Mouse (Mus musculus): Measurements from ENCODE around the gene Rasa4. TPM values are rescaled to one million over a fixed set of nuclear protein-coding genes. Genes with fewer than 3 reads are reported as not detected.

The Rasa4 gene
- polyA plus RNA-seq (2014; fragmentation: Nextera tagmentation; extraction: Ambion mirVana) = 0.39 and 0.96 TPM in 2 replicates

DNA sequence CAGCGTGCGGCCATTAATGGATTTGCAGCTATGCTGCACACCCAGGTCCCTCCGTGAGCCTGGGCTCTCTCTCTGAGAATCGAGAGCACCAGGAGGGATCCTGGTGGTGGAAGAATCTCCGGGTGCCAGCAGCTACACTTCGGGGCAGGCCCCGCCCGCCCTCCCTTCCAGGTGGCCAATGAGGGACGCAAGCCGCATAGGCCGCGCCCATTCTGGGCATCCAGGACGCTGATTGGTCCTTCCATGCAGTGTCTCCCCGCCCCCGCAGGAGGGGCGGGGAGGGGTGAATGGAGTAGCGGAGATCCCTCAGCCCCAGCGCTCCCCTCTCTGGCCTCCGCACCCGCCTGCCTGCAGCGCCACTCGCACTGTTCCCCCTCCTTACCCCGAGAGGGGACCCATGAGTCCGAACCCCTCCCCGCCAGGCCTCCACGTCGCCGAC, at the start of gene Rasa4:
Rasa4 (plus strand) TSS at position 248 of the 439 bp plus-strand sequence.
- Histone ChIP-seq H3K9ac (ENCODE audit: low read depth, low read length) (peak within 1 kb of the TSS; percentile 58; the same call in 1 of the 2 replicates), H3K4me1 (ENCODE audit: control insufficient read depth, insufficient read depth, low read length) (peaks cover 11% of the 10 kb centered on the region), H3K27ac (ENCODE audit: low read depth, low read length) (no peak within 1 kb of the TSS), H3K4me2 (peak within 1 kb of the TSS; percentile 97), H3K9me3 (replicated peaks; ENCODE audit: control insufficient read depth, low read length) (no peaks in the 10 kb centered on the region), H3K27me3 (ENCODE audit: control insufficient read depth, insufficient read depth, low read length) (peaks cover 32% of the 10 kb centered on the region), H3K36me3 (ENCODE audit: control insufficient read depth, insufficient read depth, low read length) (no peaks in the 10 kb centered on the region), H3K4me3 (ENCODE audit: low read depth, low read length) (peak within 1 kb of the TSS; percentile 52)
- ATAC-seq (replicated peaks; ENCODE audit: insufficient number of reproducible peaks, low FRiP score, low TSS enrichment) = peak; percentile 90
- WGBS (ENCODE audit: insufficient replicate concordance) = under 1% methylated on average over 28 of the region's 28 CpGs

DNA sequence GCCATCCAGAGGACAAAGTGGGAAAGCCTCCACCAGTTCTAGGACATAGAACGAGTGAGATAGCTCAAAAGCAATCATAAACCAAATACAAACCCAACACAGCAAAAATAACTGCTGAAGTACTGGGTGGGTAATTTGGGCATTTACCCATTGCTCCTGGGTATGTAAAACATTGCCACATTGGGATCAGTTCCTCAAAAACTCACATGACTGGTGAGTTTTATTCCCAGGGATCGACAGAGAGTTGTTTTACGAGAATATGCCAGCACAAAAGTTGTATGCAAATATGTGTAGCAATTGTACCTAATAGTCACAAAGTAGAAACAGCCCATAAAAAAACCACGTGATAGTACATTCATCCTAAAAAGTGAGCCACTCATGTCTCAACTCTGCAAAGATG, 48.8 kb upstream of the Rasa4 start:
- no peak for ATAC-seq (replicated peaks; ENCODE audit: insufficient number of reproducible peaks, low FRiP score, low TSS enrichment)
- peaks cover 10% of the 10 kb centered on the region; the same call in 1 of the 2 replicates for H3K36me3 ChIP-seq (ENCODE audit: control insufficient read depth, insufficient read depth, low read length)
- H3K4me3 ChIP-seq (ENCODE audit: low read depth, low read length) = no peak overlapping the region
- H3K4me1 ChIP-seq (ENCODE audit: control insufficient read depth, insufficient read depth, low read length) = 0 out of 2 replicates have a peak, but pooled peaks cover 6% of the 10 kb centered on the region
- no peaks in the 10 kb centered on the region for H3K27me3 ChIP-seq (ENCODE audit: control insufficient read depth, insufficient read depth, low read length)
- WGBS (ENCODE audit: insufficient replicate concordance) = 74% methylated on average over 4 of the region's 4 CpGs
- no peak overlapping the region for H3K4me2 ChIP-seq
- no peak overlapping the region for H3K27ac ChIP-seq (ENCODE audit: low read depth, low read length)
- no peaks in the 10 kb centered on the region for H3K9me3 ChIP-seq (replicated peaks; ENCODE audit: control insufficient read depth, low read length)
- H3K9ac ChIP-seq (ENCODE audit: low read depth, low read length) = no peak overlapping the region

DNA sequence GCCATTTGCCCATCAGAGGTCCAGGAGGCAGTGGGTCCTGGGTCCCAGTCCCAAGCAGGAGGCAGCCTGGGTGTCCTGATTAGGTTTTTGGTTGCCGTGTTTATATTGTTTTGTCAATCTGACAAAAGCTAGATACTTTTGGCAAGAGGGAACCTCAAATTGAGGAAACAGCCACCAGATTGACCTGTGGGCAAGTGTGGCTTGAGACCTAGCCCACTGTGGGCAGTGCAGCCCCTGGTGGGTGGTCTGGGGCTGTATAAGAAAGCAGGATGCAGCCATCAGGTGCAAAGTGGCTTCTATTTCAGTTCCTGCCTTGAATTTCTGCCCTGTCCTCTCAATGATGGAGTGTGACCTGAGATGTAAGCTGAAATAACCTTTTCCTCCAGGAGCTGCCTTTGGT, 48.4 kb upstream of the Rasa4 start:
- Histone ChIP-seq H3K4me3 (ENCODE audit: low read depth, low read length) (no peak overlapping the region), H3K9ac (ENCODE audit: low read depth, low read length) (no peak overlapping the region), H3K27ac (ENCODE audit: low read depth, low read length) (no peak overlapping the region), H3K27me3 (ENCODE audit: control insufficient read depth, insufficient read depth, low read length) (no peaks in the 10 kb centered on the region), H3K4me2 (no peak overlapping the region), H3K36me3 (ENCODE audit: control insufficient read depth, insufficient read depth, low read length) (peaks cover 10% of the 10 kb centered on the region; the same call in 1 of the 2 replicates), H3K9me3 (replicated peaks; ENCODE audit: control insufficient read depth, low read length) (no peaks in the 10 kb centered on the region), H3K4me1 (ENCODE audit: control insufficient read depth, insufficient read depth, low read length) (0 out of 2 replicates have a peak, but pooled peaks cover 8% of the 10 kb centered on the region)
- 70% methylated on average over 1 of the region's 1 CpGs for WGBS (ENCODE audit: insufficient replicate concordance)
- ATAC-seq (replicated peaks; ENCODE audit: insufficient number of reproducible peaks, low FRiP score, low TSS enrichment) = no peak

DNA sequence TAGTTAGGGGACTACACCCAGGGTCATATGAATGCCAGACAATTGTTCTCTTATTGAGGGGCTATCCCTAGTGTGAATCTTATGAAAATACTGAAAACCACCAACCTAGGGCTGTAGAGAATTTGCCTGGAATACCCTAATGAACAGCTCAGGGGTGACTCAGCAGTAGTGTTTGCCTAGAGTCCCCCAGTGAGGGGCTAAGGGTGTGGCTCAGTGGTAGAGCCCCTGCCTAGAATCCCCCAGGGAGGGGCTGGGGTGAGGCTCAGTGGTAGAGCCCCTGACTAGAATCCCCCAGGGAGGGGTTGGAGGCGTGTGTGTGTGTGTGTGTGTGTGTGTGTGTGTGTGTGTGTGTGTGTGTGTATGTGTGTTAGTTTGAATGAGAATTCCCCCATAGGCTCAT, 47.0 kb upstream of the Rasa4 start:
- no peak for ATAC-seq (replicated peaks; ENCODE audit: insufficient number of reproducible peaks, low FRiP score, low TSS enrichment)

DNA sequence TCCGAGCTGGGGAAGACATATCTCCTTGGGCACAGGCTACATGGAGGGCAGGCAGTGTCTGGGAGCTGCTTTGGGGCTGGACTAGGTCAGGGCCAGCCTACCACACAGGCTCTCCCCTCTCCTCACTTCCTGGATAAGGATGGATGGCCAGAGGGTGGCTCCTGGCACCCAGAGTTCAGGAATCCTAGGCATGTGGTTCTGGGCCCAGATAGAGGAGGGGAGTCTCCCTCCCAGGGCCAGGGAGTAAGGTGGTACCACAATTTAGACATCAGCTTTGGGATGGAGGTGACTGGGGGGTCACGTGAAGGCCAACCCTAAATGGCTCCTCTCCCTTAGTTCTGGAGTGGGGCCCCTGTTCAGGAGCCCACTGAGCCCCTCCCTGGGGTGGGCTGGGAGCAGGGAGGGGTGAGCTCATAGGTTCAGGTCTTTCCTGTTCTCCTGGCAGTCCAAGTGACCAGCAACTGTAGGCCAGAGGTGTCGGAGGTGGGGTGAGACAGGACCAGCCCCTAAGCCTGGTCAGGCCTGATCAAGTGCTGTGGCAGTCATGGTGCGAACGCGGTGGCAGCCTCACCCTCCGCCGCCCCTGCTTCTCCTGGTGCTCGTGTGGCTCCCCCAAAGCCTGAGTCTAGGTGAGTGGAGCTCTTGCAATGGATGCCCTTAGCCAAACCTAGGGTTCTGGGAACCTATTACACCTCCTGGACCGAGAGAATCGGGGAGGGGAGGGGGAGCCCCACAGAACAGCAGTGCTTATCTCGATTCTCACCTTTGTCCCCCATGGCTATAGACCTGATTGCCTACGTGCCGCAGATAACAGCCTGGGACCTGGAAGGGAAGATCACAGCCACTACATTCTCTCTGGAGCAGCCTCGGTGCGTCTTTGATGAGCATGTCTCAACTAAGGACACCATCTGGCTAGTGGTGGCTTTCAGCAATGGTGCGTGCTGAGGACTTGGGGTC, 45.2 kb upstream of the Rasa4 start, which contains the start of gene Upk3b:
Upk3b (plus strand) TSS at position 239 of the 957 bp plus-strand sequence.
- peak; percentile 63; the same call in 1 of the 2 replicates for ATAC-seq (replicated peaks; ENCODE audit: insufficient number of reproducible peaks, low FRiP score, low TSS enrichment)
- H3K27ac ChIP-seq (ENCODE audit: low read depth, low read length) = peak within 1 kb of the TSS; percentile 71

More for the DNA sequence above, 47.0 kb upstream of the Rasa4 start:
- no peak overlapping the region for H3K27ac ChIP-seq (ENCODE audit: low read depth, low read length)
- no peaks in the 10 kb centered on the region for H3K36me3 ChIP-seq (ENCODE audit: control insufficient read depth, insufficient read depth, low read length)
- H3K4me2 ChIP-seq = no peak overlapping the region
- no peaks in the 10 kb centered on the region for H3K27me3 ChIP-seq (ENCODE audit: control insufficient read depth, insufficient read depth, low read length)
- no peaks in the 10 kb centered on the region for H3K9me3 ChIP-seq (replicated peaks; ENCODE audit: control insufficient read depth, low read length)
- no peak overlapping the region for H3K9ac ChIP-seq (ENCODE audit: low read depth, low read length)
- H3K4me3 ChIP-seq (ENCODE audit: low read depth, low read length) = no peak overlapping the region
- H3K4me1 ChIP-seq (ENCODE audit: control insufficient read depth, insufficient read depth, low read length) = 0 out of 2 replicates have a peak, but pooled peaks cover 8% of the 10 kb centered on the region
- 89% methylated on average over 1 of the region's 1 CpGs for WGBS (ENCODE audit: insufficient replicate concordance)

DNA sequence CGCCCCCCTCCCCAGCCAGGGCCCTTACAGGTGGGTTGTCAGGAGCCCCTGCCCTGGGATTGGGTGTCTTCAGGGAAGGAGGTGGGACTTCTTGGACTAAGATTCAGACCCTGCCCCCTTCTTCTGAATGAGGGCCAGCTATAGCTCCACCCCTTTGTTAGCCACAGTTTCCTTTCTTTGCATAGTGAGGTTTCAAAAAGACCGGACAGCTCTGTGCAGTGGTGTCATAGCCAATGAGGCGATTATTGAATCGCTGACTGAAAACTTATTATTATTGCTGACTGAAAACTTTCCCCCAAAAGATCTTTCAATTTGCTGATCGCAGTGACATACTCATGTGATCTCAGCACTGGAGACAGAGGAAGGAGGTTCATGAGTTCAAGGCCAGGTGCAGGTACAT, 43.5 kb upstream of the Rasa4 start:
- Histone ChIP-seq H3K4me3 (ENCODE audit: low read depth, low read length) (peak overlapping the region; percentile 27), H3K9ac (ENCODE audit: low read depth, low read length) (no peak overlapping the region), H3K27me3 (ENCODE audit: control insufficient read depth, insufficient read depth, low read length) (no peaks in the 10 kb centered on the region), H3K27ac (ENCODE audit: low read depth, low read length) (no peak overlapping the region), H3K4me2 (peak overlapping the region; percentile 49), H3K36me3 (ENCODE audit: control insufficient read depth, insufficient read depth, low read length) (no peaks in the 10 kb centered on the region), H3K4me1 (ENCODE audit: control insufficient read depth, insufficient read depth, low read length) (0 out of 2 replicates have a peak, but pooled peaks cover 8% of the 10 kb centered on the region), H3K9me3 (replicated peaks; ENCODE audit: control insufficient read depth, low read length) (no peaks in the 10 kb centered on the region)
- ATAC-seq (replicated peaks; ENCODE audit: insufficient number of reproducible peaks, low FRiP score, low TSS enrichment) = 0 out of 2 replicates have a peak, but pooled peaks have one; percentile 9
- WGBS (ENCODE audit: insufficient replicate concordance) = 43% methylated on average over 5 of the region's 5 CpGs

More for the DNA sequence above, 45.2 kb upstream of the Rasa4 start, which contains the start of gene Upk3b:
- Histone ChIP-seq H3K36me3 (ENCODE audit: control insufficient read depth, insufficient read depth, low read length) (no peaks in the 10 kb centered on the region), H3K9me3 (replicated peaks; ENCODE audit: control insufficient read depth, low read length) (no peaks in the 10 kb centered on the region), H3K9ac (ENCODE audit: low read depth, low read length) (0 out of 2 replicates have a peak within 1 kb of the TSS, but pooled peaks have one; percentile 39), H3K27me3 (ENCODE audit: control insufficient read depth, insufficient read depth, low read length) (no peaks in the 10 kb centered on the region), H3K4me3 (ENCODE audit: low read depth, low read length) (peak within 1 kb of the TSS; percentile 27), H3K4me1 (ENCODE audit: control insufficient read depth, insufficient read depth, low read length) (0 out of 2 replicates have a peak, but pooled peaks cover 8% of the 10 kb centered on the region), H3K4me2 (peak within 1 kb of the TSS; percentile 49)
- WGBS (ENCODE audit: insufficient replicate concordance) = 40% methylated on average over 17 of the region's 17 CpGs

DNA sequence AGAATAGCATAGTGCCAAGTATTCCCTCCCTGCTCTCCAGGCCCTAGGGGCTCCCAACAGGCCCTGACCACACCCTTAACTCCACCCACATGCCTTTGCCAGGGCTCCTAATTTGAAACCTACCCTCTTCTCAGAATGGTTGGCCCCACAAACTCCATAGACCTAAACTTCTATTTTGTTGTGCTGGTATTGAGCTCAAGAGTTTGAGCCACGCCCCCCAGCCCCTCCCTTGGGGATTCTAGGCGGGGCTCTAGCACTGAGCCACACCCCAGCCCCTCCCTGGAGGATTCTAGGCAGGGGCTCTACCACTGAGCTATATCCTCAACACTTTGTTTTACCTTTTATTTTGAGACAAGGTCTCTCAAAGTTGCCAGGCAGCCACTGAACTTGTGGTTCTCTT, 42.5 kb upstream of the Rasa4 start:
- Histone ChIP-seq H3K9me3 (replicated peaks; ENCODE audit: control insufficient read depth, low read length) (no peaks in the 10 kb centered on the region), H3K4me1 (ENCODE audit: control insufficient read depth, insufficient read depth, low read length) (0 out of 2 replicates have a peak, but pooled peaks cover 8% of the 10 kb centered on the region), H3K4me3 (ENCODE audit: low read depth, low read length) (no peak overlapping the region), H3K4me2 (no peak overlapping the region), H3K36me3 (ENCODE audit: control insufficient read depth, insufficient read depth, low read length) (no peaks in the 10 kb centered on the region), H3K27me3 (ENCODE audit: control insufficient read depth, insufficient read depth, low read length) (no peaks in the 10 kb centered on the region), H3K27ac (ENCODE audit: low read depth, low read length) (no peak overlapping the region), H3K9ac (ENCODE audit: low read depth, low read length) (no peak overlapping the region)
- WGBS (ENCODE audit: insufficient replicate concordance) = 41% methylated on average over 2 of the region's 2 CpGs
- no peak for ATAC-seq (replicated peaks; ENCODE audit: insufficient number of reproducible peaks, low FRiP score, low TSS enrichment)

DNA sequence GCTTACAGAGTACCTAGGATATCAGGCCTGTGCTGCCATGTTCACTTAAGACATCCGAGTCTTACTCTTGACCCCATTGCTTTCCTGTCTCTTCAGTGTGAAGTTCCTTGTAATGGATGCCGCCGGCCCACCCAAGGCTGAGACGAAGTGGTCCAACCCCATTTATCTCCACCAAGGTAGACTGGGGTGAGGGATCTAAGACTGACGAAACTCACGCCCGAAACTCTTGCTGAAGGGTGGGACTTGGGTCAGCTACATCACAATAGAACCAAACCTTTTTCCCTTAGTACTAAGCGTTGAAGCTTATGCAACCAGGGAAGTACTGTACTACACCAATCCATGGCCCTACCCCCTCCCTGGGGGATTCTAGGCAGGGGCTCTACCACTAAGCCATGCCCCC, 42.0 kb upstream of the Rasa4 start:
- Histone ChIP-seq H3K4me2 (no peak overlapping the region), H3K27me3 (ENCODE audit: control insufficient read depth, insufficient read depth, low read length) (no peaks in the 10 kb centered on the region), H3K4me1 (ENCODE audit: control insufficient read depth, insufficient read depth, low read length) (0 out of 2 replicates have a peak, but pooled peaks cover 8% of the 10 kb centered on the region), H3K36me3 (ENCODE audit: control insufficient read depth, insufficient read depth, low read length) (no peaks in the 10 kb centered on the region), H3K27ac (ENCODE audit: low read depth, low read length) (no peak overlapping the region), H3K4me3 (ENCODE audit: low read depth, low read length) (no peak overlapping the region), H3K9ac (ENCODE audit: low read depth, low read length) (no peak overlapping the region), H3K9me3 (replicated peaks; ENCODE audit: control insufficient read depth, low read length) (no peaks in the 10 kb centered on the region)
- ATAC-seq (replicated peaks; ENCODE audit: insufficient number of reproducible peaks, low FRiP score, low TSS enrichment) = no peak
- WGBS (ENCODE audit: insufficient replicate concordance) = 85% methylated on average over 8 of the region's 8 CpGs

Measured in heart, embryonic 11.5 days (tissue).